Mouse (Mus musculus) intestine, postnatal 0 days (tissue): Measurements from ENCODE around the gene Sec24d. TPM values are rescaled to one million over a fixed set of nuclear protein-coding genes. Genes with fewer than 3 reads are reported as not detected.

Experiments
- ATAC-seq: fragments of 200-750 bp; cut with Nextera tagmentation; 2 replicates; pipeline ENCODE4 v1.8.0; 2017; ENCODE audit warnings: mild to moderate bottlenecking, moderate TSS enrichment, moderate library complexity
- H3K27ac ChIP-seq: fragments of 300-500 bp; sonication (generic); 2 replicates; pipeline ENCODE4 v1.5.1; 2014; ENCODE audit warnings: mild to moderate bottlenecking, low read depth, low read length, moderate library complexity
- H3K27me3 ChIP-seq: fragments of 300-500 bp; sonication (generic); replicated peaks from 2 replicates; pipeline ENCODE4 v1.6.1; 2014; ENCODE audit warnings: low read length, mixed read lengths; ENCODE audit not compliant: control insufficient read depth, insufficient read depth
- H3K36me3 ChIP-seq: fragments of 300-500 bp; sonication (generic); 2 replicates; pipeline ENCODE4 v1.6.1; 2014; ENCODE audit warnings: mild to moderate bottlenecking, moderate library complexity; ENCODE audit not compliant: control insufficient read depth, insufficient read depth
- H3K4me1 ChIP-seq: fragments of 300-500 bp; sonication (generic); replicated peaks from 2 replicates; pipeline ENCODE4 v1.6.1; 2014; ENCODE audit warnings: antibody characterized with exemption, low read length, mixed read lengths; ENCODE audit not compliant: control insufficient read depth, insufficient read depth
- H3K4me2 ChIP-seq: fragments of 300-500 bp; sonication (generic); replicated peaks from 2 replicates; pipeline ENCODE4 v1.6.1; 2014; ENCODE audit warnings: low read depth, mild to moderate bottlenecking, moderate library complexity
- H3K4me3 ChIP-seq: fragments of 300-500 bp; sonication (generic); 2 replicates; pipeline ENCODE4 v1.5.1; 2014; ENCODE audit warnings: low read depth, low read length
- H3K9ac ChIP-seq: fragments of 300-500 bp; sonication (generic); 2 replicates; pipeline ENCODE4 v1.6.1; 2014; ENCODE audit warnings: mild to moderate bottlenecking, low read depth, low read length
- H3K9me3 ChIP-seq: fragments of 300-500 bp; sonication (generic); 2 replicates; pipeline ENCODE4 v1.6.1; 2016; ENCODE audit warnings: mixed run types; ENCODE audit not compliant: control insufficient read depth
- CTCF ChIP-seq: sonication (generic); IDR thresholded peaks from 2 replicates; pipeline ENCODE4 v1.5.1; 2016; ENCODE audit warnings: low read depth, mild to moderate bottlenecking, control low read depth, antibody characterized with exemption, moderate library complexity
- WGBS: fragments of 180-500 bp; shearing (Covaris S2); extraction: QIAGEN DNeasy Blood & Tissue Kit; methylation state at CpG from one replicate; pipeline ENCODE4 v1.1.7; 2014; 5-methylcytosine and 5-hydroxymethylcytosine counted together
- polyA plus RNA-seq: library from polyadenylated mRNA; unstranded; fragments of >200 nt; fragmentation: Nextera tagmentation; extraction: Ambion mirVana; gene quantifications from 2 replicates; pipeline ENCODE4 v1.2.1, GENCODE M21; 2015

Gene Sec24d
- polyA plus RNA-seq, 1 experiment from 2014 or later, result 210 TPM

DNA sequence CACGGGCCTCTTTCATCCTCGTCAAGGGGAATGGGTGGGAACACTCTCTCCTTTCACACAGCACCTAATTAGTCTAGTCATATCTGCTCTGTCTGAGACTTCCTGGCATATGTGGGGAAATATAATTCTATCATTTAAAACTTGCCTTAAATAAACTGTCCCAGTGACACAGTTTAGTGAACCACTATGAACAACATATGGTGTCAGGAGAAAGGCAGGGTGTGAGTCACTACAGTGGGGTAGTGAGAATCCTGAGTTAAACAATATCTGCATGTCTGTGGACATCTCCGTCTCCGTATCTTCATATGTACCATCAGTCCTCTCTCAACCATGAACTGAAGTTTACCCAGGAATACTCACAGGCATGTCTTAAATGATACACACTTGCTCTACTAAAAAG lies 123.9 kb downstream of the Sec24d start:
- TF ChIP-seq CTCF, result no peak

DNA sequence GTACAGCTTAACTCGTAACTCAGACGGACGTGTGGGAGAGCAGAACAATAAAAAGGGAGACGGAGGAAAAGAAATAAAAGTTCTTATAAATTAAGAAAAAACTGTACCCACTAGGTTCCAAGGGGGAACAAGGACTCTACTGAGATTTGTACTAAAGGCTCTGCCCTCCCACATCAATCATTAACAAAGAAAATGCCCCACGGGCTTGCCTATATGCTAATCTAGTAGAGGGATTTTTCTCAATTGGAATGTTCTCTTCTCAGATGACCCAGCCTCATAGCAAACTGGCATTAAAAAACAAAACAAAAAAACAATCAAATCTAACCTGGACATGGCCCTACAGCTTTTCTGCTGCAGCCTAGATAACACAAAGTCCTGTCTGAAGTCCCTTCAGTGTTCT lies 128.4 kb downstream of the Sec24d start:
- H3K4me3 ChIP-seq, result no peak overlapping the region
- TF ChIP-seq CTCF, result no peak
- WGBS, result 80% methylated on average over 5 of the region's 5 CpGs
- no peak overlapping the region for H3K9ac ChIP-seq
- no peaks in the 10 kb centered on the region for H3K4me1 ChIP-seq
- H3K36me3 ChIP-seq, result no peaks in the 10 kb centered on the region
- ATAC-seq, result no peak
- no peaks in the 10 kb centered on the region for H3K27me3 ChIP-seq
- H3K4me2 ChIP-seq, result no peak overlapping the region
- H3K9me3 ChIP-seq, result no peaks in the 10 kb centered on the region
- H3K27ac ChIP-seq, result no peak overlapping the region

More for the DNA sequence above, 123.9 kb downstream of the Sec24d start:
- H3K4me1 ChIP-seq, result no peaks in the 10 kb centered on the region
- H3K36me3 ChIP-seq, result no peaks in the 10 kb centered on the region
- 75% methylated on average over 4 of the region's 4 CpGs for WGBS
- H3K9me3 ChIP-seq, result no peaks in the 10 kb centered on the region
- H3K4me3 ChIP-seq, result no peak overlapping the region
- no peak overlapping the region for H3K9ac ChIP-seq
- H3K27me3 ChIP-seq, result no peaks in the 10 kb centered on the region
- no peak for ATAC-seq
- H3K27ac ChIP-seq, result no peak overlapping the region
- no peak overlapping the region for H3K4me2 ChIP-seq

DNA sequence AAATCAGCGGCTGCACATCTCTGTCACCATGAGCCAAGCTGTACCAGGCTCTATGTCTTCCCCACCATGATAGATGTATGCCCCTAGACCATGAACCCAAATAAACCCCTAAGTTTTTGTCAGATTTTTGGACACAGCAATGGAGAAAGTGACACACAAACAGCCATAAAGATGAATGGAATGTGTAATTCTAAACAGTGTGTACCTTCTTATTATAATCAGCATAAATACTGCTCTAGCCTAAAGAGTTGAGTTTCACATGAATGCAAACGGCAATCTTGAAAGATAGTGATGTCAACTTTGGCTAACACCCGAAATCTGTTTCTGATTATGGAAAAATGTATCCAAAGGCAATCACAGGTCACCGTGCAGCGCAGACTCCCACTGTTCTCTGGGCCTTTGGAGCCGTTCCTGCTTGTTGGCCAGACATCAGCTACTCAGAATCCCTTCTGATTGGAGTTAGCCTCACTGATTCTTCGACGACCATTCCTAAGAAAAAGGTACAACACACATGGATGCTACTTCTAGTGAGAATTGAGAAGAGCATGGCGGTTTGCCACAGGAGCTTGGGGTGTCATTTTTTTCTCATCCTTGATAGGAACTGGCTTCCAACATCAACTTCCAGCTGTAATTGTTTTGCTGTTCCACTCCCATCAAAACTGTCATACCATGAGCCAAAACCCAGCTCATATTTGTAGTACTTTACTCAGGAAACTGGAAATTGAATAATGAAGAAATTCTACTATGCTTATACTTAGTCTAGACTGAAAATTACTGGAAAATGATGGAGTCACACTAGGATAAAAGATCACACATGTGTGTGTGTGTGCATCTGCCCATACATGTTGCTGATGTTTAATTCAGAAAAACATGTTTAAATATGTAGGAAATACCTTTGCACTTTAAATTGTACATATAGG lies 130.6 kb downstream of the Sec24d start:
- H3K27me3 ChIP-seq, result no peaks in the 10 kb centered on the region
- 82% methylated on average over 9 of the region's 9 CpGs for WGBS
- no peak for TF ChIP-seq CTCF
- no peaks in the 10 kb centered on the region for H3K4me1 ChIP-seq
- no peaks in the 10 kb centered on the region for H3K36me3 ChIP-seq
- H3K9me3 ChIP-seq, result no peaks in the 10 kb centered on the region
- H3K4me2 ChIP-seq, result no peak overlapping the region
- no peak overlapping the region for H3K4me3 ChIP-seq
- no peak for ATAC-seq
- no peak overlapping the region for H3K27ac ChIP-seq
- no peak overlapping the region for H3K9ac ChIP-seq

DNA sequence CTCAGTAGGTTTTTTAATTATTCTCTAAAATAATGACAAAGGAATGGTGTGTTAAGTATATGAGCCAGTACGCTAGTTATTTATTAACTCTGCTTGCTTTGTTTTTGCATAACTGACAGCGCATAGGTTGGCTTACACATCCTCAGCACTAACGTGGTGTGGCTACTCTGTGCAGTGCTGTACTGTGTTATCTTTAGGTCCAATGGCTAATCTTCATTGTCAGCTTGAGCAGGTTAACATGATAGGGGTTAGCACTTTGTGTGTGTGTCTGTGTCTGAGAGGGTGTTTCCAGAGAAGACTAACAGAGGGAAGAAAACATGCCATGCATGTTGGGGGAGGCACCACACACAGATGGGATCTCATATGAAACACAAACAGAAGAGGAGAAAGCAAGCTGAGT lies 137.7 kb downstream of the Sec24d start:
- peak; percentile 69 for ATAC-seq
- no peak overlapping the region for H3K9ac ChIP-seq
- H3K9me3 ChIP-seq, result no peaks in the 10 kb centered on the region
- TF ChIP-seq CTCF, result no peak
- no peak overlapping the region for H3K4me2 ChIP-seq
- H3K27me3 ChIP-seq, result no peaks in the 10 kb centered on the region
- H3K36me3 ChIP-seq, result no peaks in the 10 kb centered on the region
- H3K4me1 ChIP-seq, result no peaks in the 10 kb centered on the region
- H3K4me3 ChIP-seq, result no peak overlapping the region
- 56% methylated on average over 3 of the region's 3 CpGs for WGBS
- no peak overlapping the region for H3K27ac ChIP-seq

DNA sequence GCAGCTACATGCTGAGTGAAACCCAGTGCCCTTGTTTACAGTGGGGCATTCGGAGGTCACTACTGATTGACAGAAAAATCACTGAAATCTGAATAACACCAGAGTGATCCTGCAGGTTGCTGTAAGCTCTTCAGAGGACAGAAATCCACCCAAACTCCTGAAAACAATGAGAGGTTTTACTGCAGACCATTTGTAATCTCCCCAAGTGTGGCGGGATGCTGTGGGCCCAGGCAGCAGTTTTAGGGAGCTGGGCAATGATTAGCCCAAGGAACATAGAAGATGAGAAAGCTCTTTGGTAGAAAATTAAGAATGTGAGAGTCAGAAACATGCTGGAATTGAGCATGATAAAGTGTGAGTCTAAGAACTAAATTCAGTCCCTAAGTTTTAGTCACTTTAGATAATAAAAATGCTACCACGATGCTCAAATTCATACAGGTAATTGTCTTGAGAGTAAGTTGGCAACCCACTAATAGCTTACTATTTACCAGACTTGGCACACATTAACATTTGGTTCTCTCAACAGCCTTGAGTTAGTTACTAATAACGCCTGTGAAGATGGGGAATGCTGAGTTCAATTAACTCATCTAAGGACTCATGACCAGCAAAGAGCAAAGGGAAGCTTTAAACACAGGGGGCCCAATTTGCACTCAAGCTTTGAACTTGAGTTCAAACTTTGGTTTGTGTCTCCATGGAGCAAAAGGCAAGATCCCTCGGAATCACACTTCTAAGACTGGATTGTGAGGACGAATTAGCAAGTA lies 144.7 kb downstream of the Sec24d start:
- no peak for ATAC-seq
- TF ChIP-seq CTCF, result no peak
- Histone ChIP-seq H3K27me3 (no peaks in the 10 kb centered on the region), H3K4me2 (no peak overlapping the region), H3K4me3 (no peak overlapping the region), H3K27ac (no peak overlapping the region), H3K9me3 (peaks cover 3% of the 10 kb centered on the region; the same call in 1 of the 2 replicates), H3K36me3 (no peaks in the 10 kb centered on the region), H3K4me1 (no peaks in the 10 kb centered on the region), H3K9ac (no peak overlapping the region)
- 73% methylated on average over 6 of the region's 6 CpGs for WGBS

DNA sequence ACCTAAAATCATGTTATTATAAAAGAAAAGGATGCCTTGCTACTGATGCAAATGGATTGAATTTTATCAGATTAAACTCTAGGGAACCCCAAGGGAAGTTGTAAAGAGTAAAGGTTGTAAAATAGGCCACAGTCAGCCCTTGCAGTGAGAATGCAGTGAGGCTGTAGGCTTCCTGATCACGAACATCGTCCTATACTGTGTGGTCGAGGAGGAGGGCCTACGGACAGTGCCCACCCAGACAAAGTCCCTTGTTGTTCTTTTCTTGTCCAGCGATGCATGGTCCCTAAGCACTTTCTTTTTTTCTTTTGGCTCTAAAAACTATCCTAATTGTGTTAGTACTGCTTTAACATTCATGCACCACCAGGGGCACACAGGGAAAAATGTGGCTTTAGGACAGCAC lies 145.9 kb downstream of the Sec24d start:
- Histone ChIP-seq H3K9me3 (peaks cover 3% of the 10 kb centered on the region; the same call in 1 of the 2 replicates), H3K36me3 (no peaks in the 10 kb centered on the region), H3K4me1 (no peaks in the 10 kb centered on the region), H3K9ac (no peak overlapping the region), H3K4me2 (no peak overlapping the region), H3K4me3 (no peak overlapping the region), H3K27me3 (no peaks in the 10 kb centered on the region), H3K27ac (no peak overlapping the region)
- no peak for ATAC-seq
- WGBS, result 53% methylated on average over 5 of the region's 5 CpGs
- TF ChIP-seq CTCF, result peak; percentile 32

Other genes with a start within 250 kb of the Sec24d start
- 0.09 TPM in 1 of 2 replicates, not detected in the other for gene Myoz2, start 232.4 kb upstream of the Sec24d start, polyA plus RNA-seq
- 23.9 and 25.3 TPM in 2 replicates for gene Synpo2, start 31.3 kb upstream of the Sec24d start, polyA plus RNA-seq
- gene Mettl14, start 118.7 kb downstream of the Sec24d start, polyA plus RNA-seq, result 11.1 and 11.7 TPM in 2 replicates
- gene Prss12, start 179.5 kb downstream of the Sec24d start, polyA plus RNA-seq, result 5.9 and 6.4 TPM in 2 replicates